Mouse (Mus musculus) B cell, adult 2 months (primary cell): ENCODE measurements around the gene Ispd.

Source experiments
- DNase-seq, 2 experiments: peaks; one replicate each; pipeline ENCODE4 v3.0.0; 2022

The Ispd gene

DNA sequence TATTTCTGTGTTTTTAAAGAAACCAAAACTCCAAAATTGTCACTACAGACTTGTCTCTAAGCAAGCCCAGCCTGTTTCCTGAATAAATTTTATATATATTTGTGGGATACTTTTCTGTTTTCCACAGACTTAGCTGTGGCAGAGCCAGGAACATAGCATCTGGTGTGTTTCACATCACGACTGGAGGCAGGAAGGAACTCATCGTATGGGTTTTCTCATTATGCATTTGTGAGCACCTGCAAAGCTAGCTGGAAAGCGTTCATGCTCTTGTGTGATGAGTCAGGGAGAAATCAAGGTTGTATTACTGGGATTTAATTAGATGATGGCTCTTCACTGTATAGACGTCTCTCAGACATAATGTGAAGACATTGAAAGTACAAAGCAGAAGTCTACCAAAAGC lies 90.2 kb downstream of the Ispd start:
- DNase-seq, result no peak

DNA sequence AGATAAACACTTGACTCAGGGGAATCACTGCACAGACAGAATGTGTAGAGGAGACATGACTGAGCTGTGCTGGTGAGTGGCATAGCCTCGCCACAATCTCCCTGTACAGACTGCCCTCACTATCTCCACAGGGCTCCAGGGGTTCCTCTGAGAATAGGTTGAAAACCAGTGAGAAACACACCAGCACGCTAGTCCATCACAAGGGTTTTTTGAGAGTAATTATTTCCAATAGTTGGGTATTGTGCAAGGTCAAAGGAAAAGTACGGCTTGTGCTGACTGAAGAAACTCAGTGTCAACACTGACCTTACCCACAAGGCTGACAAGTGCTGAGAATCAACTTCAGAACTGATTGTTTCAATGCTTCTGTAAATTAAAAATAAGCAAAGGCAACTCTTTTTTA lies 92.9 kb downstream of the Ispd start:
- no peak for DNase-seq

DNA sequence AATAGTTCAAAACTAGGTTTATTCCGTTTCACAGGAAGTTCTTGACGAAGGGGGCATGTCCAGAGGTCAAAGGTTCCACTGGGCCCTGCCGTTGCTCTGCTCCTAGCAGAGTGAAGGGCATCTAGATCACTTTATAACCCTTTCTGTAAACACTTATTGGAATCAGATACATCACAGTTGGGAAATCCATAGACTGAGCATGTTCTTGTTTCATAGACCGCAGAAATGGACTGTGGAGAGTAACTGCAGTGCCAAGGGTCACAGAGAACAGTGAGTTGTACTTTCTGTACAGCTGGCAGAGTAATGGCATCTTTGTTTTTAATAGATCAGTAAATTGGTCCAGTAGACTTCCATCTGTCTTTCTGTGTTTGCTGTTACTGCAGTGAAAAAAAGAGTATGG lies 94.0 kb downstream of the Ispd start:
- no peak for DNase-seq

DNA sequence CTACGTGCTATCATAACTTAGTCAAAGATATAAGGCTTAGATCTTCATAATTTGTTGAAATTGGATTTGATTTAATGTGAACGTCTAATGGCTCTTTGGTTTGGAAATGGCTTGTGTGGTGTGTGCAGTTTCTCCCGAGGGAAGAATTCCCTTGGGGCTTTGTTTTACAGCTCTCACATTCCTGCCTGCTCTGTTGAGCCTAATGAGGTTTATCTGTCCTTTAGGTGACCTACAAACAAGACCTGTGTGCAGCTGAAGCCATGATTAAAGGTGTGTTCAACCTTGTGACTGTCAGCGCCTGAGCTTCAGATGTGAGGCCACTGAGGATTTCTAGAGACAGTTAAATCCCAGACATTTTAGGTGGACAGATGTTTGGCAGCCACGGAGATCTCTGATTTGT lies 95.2 kb downstream of the Ispd start:
- DNase-seq, result no peak

DNA sequence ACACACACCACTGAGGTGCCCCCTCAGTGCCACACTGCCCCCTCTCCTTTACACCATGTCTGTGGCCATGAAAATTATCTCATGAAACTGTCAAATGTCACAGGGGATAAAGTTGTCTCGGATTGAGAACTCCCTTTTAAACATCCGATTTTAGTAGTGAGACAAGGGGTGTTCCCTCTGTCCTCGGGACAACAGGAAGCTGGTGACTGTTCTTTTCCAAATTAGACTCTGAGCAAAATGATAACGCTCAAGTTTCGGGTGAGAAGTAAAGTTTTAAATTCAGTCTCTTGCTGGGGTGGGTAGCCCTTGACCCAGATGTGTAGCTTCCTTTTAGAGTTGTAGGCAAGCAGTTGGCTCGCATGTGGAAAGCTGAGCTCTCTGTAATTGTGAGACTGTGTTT lies 96.3 kb downstream of the Ispd start:
- DNase-seq, result no peak

DNA sequence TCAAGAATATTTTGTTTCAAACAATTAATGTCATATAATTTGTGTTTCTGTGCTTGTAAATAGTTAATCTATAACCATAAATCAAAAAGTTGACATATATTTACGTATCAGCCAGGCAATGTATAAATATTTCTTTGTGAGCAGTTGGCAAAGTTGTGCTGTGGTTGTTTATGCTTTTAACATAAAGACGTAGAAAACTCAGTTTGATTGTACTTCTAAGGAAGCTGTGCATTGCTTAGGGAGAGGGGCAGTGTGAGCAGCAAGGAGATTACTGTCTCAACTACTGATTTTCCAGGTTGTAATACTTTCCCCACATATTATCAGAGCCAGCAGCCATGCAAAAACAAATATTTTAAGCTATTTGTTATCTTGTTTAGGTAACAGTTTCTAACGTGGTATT lies 96.7 kb downstream of the Ispd start:
- no peak for DNase-seq

DNA sequence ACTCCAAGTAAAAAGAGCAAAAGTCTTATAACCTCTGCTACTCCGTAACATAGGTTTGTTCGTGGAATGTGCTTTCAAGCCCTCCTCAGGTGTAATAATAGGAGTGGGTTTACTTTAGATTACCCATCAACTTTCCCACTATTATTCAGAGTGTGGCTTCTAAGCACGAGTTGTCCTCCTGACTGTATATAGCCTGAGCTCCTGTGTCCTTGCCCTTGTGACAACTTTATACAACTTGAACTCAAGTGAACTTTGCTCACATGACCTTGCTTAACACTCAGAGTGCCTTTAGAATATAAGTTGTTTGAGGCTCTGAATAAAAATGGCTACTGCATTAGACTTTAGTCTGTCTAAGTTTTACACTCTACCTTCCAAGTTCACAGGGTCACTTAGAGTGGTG lies 100.5 kb downstream of the Ispd start:
- no peak for DNase-seq

DNA sequence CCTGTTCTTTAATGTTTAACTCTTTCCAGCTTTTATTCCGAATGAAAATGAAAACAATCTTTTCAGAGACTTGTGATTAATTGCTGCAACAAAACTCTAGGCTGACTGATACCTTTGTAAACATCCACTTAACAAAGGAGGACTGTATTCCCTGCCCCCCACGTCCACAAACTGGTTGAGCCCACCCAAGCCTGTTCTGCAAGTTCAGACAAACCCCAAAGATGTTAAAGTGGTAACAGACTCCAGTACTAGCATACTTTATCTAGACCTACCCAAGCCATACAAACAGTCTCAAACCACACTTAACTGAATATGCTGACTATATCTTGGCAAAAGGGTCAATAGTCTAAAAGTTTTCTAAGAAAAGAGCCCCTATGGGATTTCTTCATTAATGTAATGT lies 102.1 kb downstream of the Ispd start:
- DNase-seq, result no peak

DNA sequence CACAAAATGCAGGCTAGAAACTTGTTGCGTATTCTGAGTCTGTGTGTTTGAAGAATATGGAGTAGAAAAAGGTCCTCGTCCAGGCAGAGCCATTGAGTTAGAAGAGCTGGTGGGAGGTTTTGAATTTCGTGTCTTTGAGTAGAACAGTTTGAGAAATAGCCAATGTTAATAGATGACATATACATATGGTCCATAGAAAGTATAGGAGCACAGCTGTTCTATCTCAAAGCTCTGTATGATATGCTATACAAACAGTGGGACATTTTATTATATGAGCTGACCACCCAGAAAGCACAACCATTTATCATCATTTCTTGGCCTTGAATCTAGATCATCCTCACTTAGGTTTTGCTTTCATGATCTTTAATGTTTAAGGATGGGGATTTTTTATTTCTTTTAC lies 116.3 kb downstream of the Ispd start:
- no peak for DNase-seq

DNA sequence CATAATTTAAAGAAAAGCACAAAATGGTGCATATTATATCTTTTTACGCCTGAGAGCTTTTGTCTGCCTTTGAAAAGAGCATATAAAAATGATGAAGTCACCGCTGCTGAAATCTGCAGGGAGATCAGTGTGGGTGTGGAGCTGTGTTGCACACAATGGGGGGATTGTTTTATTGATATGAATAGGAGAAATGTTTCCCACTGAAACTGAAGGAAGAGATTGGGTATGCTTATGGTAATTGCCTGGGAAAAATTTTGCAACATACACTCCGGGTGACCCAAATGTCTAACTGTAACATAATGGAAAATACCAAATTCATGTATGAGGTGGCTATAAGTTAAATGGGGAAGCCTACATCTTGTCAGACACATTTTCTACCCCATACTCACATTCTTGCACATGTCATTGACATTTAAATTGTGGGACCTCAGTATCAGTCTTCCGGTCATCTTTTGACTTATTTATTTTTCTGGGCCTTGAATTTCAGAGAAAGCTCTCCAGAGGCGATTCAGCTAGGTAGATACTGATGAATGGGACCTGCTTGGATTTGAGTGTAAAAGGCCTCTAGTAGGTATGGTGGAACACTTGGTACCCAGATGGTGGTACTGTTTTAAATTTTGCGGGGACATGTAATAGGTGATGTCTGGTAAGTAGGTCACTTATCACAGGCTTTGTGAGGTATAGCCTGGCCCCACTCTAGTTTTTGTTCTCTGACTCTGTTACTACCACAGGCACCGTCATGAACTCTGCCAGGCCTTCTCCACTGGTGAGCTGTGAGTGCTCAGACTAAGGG lies 126.1 kb downstream of the Ispd start:
- DNase-seq, result no peak

DNA sequence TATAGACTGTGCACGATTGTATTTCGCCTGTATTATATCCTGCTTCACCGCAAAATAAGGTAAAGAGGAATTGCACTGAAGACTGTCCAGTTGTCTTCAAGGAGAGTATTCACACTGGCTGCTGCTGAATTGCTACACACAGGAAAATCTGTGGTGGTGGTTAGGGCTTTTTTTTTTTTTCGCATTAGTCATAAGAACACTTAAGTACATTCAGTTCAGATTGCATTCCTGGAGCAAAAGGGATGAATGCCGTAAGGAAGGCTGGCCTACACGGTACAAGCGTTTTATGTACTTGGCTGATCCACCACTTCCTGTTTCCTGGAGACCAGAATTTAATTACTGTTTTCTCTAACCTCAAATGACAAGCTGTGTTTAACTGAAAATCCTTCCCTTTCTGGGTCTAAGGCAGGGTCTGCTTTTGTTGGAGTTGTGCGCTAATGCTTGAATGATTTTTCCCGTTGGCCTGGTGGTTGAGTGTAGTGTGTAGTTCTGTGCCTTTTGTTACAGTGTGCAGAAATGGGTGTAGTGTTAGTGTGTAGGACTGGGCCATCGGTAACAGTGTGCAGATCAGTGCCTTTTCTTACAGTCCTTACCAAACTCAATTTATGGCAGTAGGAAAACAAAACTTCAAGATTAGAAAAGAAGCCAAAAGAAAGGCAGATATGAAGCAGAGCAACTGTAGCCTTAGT lies 128.8 kb downstream of the Ispd start:
- no peak for DNase-seq

DNA sequence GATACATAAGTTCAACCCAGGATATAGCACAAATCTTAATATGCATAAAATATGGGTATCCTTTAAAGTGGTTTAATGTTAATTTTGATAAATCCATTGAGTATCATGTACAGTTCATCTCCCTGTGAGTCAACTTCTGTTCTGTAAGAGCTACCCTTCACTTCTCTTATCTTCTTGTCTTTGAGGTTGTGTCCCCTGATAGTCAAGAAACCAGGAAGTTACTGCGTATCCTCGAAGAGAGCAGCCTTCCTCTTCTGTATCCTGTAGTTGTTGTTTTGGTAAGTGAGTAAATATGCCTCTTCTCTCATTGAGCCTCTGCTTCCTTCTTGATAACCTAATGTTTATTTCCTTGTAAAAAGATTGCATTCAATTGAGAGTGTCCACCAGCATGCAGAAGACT lies 140.5 kb downstream of the Ispd start:
- no peak for DNase-seq

DNA sequence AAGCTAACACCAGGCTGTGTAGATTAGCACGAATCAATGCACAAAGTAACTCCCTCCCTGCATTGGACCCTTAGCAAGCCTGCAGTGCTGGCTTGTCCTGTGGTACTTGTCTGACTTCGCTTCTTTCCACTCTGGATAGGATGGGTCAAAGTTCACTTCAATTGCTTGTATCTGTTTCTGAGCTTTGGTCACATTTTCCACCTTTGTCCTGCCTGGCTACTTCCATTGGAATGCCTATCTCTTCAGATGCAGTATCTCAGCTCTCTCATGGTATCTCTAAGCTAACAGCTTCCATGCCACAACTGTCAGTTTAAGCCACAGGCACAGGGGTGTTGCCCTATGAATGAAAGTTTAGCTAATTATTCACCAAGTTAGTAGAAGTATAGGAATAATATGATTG lies 142.3 kb downstream of the Ispd start:
- no peak for DNase-seq

DNA sequence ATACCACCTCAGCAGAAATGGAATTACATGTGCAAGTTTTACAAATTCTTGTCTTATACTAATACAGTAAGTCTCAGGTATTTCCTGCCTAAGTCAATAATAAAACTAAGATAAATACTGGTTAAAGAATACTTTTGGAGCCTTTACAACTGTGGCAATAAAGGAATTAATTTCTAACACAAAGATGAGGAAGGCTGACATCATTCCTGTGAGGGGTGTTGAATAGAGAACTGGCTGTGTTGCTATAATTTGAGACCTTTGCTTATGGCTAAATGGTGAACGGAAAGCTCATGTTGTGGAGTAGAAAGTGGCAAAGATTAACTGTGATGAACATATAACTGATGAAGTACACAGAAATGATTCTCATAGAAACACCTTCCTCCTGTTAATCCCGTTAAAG lies 149.7 kb downstream of the Ispd start:
- no peak for DNase-seq

DNA sequence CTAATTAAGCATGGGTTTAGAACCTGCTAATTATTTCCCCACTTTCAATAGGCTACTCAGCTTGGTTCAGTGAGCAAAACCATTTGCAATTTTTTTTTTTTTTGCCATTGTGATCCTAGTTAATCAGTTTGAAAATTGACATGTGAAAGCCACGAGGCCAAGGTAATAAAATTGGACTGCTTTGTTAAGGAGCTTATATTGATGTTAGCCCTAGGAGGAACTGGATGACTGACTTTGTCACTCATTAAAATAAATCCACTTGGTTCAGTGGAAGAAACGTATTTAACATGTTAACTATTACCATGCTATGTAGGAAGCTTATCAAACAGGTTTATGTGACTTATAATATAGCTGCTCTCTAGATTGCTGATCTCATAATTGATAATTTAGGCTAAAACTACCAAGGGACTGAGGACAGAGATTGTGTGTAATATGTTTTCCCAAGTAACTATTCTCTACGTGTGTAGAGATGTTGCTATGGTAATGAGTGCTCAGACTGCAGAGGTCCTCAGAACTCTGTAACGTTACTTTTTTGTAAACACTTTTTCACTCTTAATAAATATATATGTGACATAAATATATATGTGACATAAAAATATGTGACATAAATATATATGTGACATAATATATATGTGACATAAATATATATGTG lies 150.3 kb downstream of the Ispd start:
- no peak for DNase-seq

DNA sequence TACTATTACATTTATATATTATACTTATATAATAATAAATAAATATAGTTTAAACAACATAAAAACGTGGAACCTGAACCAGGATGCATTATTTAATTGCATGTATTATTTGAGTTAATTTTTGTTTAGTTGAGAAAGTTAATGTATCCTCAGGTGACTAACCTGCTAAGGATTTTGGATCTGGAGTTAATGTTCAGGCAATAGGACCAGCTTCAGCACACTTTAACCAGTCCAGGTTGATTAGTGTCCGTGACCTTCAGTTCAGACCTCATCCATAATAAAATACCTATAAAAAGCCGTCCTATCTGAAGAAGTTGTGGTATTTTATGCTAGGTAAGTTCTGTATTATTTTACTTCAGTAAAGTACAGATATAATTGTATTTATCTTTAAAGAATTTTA lies 151.3 kb downstream of the Ispd start:
- no peak for DNase-seq

DNA sequence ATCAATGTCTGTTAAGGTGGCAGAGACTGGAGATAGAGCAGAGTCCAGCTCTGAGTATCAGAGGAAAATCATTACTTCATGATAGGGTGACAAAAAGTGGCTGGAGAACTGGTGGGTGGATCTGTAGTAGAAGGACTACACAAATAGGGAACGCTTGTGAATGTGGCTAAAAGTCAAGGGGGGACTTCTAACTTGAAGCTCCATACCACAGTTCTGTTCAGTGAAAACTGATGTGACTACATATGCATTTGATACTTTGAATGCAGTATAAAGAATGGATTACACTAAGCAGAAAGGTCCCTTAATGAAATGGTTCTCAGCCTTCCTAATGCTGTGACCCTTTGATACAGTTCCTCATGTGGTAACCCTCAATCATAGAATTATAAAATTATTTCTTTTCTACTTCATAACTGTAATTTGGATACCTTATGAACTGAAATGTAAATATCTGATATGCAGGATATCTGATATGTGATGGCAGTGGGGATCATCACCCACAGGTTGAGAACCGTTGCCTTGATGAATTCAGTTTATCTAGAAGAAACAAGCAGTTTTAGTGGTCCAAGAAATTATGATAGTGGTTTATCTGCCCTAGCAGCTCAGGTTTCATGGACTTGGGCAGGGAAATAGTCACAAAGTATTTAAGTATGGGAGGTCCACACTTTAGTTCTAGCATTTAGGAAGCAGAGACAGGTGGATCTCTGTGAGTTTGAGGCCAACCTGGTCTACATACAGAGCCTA lies 152.1 kb downstream of the Ispd start:
- DNase-seq, result no peak

DNA sequence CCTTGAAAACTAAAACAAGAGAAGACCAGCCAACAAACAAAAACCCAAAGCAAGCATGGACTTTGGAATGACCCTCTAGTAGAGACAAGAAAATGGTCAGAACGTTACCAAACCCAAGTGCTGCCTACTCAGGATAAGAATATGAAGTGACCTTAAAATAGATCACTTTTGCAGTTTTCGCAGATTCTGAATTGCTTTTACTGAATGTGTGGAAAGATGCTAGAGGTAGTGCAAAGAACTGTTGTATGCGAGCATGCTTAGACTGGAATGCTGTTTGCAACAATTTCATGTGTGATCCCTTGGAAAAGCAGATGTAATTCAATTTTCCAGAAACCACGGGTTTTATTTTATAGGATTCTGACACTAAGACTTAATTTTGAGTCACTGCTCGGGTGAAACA lies 153.3 kb downstream of the Ispd start:
- DNase-seq, result no peak

DNA sequence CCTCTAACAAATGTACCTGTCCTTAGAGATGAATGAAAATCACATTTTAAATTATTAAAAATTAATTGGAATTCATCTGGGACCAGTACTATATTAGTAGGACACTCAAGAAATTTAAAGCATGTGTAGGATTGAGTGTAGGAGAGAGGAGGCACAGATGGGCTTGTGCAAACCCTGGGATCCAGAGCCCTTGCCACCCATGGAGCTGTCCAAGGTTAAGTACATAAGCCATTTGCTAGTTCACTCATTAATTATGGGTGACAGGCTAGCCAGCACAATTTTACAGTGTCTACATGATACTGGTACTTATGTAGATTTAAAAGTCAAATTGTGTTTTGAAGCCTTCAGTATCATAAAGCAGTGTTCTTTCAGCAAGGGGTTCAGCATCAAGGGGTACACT lies 164.1 kb downstream of the Ispd start:
- no peak for DNase-seq

DNA sequence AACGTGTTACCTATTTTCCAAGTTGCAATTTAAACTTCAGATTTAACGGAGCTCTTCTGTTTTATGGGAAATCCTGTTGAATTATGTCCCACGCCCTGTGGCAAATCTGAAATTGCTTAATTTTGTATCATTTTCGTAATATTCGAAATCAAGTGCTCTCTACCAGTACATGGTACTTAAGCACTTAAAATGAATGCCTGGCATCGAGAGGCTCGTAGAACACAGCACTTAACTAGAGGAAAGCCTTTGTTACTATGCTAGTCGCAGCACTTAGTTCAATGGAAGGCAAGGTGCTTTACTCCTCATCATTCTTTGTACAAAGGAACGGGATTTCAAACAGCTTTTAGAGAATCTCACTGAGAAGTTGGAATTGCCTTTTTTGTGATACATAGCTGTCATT lies 168.2 kb downstream of the Ispd start:
- no peak for DNase-seq

DNA sequence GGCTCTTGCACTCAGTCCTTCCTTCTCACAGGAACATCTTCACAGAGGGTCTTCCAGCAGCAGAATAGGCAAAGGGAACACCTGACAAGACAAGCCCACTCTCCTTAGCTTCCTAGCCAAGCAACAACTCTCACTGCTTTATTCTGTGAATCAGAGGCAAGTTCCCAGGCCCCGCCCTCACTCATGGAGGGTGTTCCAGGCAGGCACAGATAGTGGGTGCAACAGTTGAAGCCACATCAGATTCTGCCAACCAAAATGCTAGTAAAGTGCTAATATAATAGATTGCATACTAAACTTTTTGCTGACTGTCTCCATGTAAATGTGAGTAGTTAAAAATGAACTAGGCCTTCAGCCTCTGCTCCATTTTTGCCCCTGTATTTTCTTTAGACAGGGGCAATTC lies 173.4 kb downstream of the Ispd start:
- no peak for DNase-seq

DNA sequence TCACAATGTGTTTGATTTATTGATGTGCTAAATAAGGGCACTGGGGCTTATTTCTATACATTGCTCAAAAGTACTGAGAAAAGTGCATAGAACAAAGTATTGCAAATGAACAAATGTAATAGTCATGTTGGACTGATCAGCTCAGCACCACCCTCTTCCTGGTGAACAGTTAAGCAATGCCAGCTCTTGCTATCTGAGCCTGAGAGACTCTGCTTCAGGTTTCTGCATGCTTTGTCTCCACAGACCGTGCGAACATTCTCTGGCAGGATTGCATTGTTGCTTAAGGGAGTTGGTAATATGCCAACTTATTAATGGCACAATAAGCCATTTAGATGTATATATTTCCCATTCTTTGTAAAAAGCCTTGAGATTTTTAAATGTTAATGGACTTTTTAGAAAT lies 182.9 kb downstream of the Ispd start:
- no peak for DNase-seq

DNA sequence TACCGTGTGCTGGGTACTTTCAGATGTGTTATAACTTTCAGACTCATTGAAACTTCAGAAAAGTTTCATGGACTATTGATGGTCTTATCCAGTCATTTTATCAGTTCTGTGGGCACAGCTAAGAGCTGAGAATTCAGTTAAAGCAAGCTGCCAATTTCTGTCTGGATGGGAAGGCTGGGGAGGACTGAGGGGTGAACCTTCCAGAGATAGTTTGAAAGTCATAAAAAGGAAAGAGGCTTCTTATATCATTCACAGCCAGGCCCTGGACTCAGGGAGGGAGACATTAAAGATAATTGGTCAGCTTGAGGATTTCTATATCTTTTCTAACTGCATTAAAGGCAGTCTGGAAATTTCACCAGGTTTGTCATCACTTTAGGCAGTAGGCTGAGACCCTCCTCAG lies 185.7 kb downstream of the Ispd start:
- no peak for DNase-seq
